Mouse (Mus musculus): ENCODE measurements around the gene Dusp19.

Gene Dusp19

DNA sequence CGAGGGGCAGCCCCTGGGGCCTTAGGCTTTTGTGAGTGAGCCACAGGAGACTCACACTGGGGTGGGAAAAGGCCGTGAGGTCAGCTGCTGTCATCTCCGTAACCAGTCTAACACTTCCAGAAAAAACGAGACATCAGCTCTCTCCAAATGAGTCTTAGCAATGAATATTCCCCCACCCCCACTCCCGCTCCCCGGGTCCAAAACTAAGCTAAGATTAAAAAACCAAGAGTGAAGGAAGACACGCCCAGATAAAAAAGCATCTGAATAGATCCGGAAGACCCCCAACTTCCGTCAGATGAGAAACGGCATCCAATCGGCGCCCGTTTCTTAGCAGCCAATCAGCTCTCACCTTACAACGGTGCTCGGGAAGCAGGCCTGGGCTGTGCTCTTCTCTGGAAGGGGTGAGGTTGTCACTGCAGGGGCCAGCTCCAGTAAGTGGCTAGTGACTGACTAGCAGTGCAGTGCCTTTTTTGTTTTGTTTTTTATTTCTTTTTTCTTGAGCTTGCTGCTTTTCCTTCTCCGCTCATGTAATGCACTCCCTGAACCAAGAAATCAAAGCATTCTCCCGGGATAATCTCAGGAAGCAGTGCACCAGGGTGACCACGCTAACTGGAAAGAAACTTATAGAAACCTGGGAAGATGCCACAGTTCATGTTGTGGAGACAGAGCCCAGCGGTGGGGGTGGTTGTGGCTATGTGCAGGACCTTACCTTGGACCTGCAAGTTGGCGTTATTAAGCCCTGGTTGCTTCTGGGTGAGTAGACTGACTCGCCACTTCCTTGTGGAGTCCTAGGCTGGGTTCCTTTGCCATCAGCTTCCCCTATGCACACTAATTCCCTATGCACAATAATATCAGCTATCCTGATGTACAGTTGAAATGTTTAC is at the start of gene Dusp19, which contains the start of gene Nup35:
Dusp19 (plus strand) TSS at position 192 of the 884 bp plus-strand sequence.
Nup35 (plus strand) TSS at position 383 of the 884 bp plus-strand sequence.
- DNase-seq (ENCODE audit: low spot score in 2 of 2) = peak; percentile 90 to 93

- no peak for DNase-seq (ENCODE audit: low spot score in 2 of 2)
Observed at GRCm38 (mm10) chr2:80567411-80567810, 49.4 kb upstream of the Dusp19 start.

DNA sequence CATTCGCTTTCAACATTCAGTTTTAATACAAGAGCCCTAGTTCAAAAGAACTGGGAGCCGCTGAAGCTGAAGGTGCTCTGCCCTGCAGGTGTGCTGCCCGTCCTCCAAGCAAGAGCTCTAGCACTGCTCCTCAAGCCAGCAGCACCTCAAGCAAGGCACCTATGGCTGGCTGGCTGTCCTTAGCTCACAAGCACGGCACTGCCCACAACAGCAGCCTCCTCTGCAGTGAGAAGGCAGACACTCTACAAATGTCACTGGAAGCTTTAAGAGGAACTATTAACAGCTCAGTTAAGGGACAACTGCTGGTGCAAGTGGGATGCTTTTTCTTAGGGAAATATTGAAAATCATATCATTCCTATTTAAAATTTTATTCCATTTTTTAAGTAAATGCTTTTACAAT is 46.2 kb upstream of the Dusp19 start:
- no peak for DNase-seq (ENCODE audit: low spot score in 2 of 2)

DNA sequence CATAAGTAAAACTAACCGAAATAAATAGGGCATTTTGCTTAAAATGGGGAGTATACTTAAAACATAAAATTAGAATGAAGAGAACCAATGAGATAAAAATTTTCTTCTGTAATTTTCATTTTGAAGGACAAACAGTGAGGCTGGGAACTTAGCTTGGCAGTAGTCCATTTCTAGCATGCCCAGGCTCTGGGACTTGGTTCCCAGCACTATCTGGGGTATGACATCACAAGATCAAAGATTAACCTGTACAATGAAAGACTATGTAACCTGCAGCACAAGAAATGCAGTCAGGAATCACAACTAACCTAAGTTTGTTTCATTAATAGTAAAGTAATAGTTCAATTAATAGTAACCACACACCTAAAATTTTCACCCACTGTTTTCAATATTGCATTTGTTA is 39.6 kb upstream of the Dusp19 start:
- no peak for DNase-seq (ENCODE audit: low spot score in 2 of 2)

GRCm38 (mm10) chr2:80579253-80579891 is 37.5 kb upstream of the Dusp19 start:
- DNase-seq (ENCODE audit: low spot score in 2 of 2) = no peak

GRCm38 (mm10) chr2:80580311-80580961 is 36.4 kb upstream of the Dusp19 start:
- peak in 1 of 2 experiments; percentile 9 for DNase-seq (ENCODE audit: low spot score in 2 of 2)

DNA sequence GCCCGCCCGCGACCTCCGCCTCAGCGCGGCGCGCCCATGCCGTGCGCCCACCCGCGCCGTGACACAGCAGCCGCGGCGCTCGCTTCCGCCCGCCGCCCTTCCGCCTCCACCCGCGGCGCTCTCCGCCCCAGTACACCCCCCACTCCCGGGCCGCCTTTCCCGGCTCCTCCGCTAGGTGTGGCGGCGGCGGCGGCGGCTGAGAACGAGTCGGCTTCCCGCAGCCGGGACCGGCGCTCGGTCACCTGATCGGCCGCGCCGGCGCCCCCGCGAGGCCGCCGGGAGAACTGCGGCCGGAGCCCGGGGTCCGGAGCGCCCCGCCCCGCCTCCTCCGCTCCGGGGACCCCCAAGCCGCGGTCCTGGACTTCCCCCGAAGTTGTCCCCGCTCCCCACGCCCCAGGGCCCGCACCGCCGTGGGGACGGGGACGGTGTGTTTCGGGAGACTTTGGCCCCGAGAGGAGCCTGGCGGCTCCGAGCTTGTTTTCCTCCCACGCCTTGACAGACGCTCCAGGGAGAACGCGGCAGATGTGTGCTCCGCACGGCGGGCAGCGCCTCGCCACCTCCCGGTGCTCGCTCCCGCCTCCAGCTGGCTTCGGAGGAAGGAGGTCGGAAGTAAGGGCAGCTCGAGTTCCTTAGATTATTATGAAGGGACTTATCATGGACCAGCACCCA is 35.7 kb upstream of the Dusp19 start, which contains the start of gene Nckap1:
Nckap1 (minus strand) TSS at position 338 of the 669 bp plus-strand sequence.
- DNase-seq (ENCODE audit: low spot score in 2 of 2) = peak; percentile 78 to 85

- no peak for DNase-seq (ENCODE audit: low spot score in 2 of 2)
Observed at GRCm38 (mm10) chr2:80582356-80582755, 34.5 kb upstream of the Dusp19 start.

DNA sequence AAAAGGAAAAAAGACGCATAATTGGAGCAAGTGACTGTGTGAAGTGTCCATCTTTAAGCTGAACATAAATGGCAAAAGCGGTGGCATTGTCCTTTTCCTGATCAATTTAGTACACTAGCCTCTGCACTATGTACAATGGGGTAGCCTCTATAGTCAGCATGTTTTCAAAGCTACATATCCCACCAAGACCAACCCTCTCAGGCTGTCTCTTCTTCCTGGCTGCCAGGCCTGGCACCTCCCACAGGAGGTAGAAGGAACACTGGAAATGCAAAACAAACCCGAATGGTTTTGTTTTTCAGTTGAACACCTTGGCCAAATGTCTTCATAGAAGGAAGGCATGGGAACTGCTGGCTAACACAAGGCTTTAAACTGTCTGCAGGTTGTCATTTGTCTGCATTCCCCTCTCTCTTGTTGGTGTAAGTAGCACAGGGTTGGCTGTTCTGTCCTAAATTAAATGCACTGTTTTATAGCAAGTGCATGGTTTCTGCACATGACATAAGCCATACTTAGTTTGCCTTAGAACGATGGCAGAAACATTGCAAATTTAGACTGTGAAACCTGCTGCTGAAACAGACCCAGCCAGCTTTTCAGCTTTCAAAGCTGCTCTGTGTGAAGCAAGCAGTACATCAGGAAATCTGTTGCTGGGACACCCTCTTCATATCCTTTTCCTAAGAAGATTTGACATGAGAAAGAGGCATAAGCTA is 22.5 kb upstream of the Dusp19 start:
- no peak for DNase-seq (ENCODE audit: low spot score in 2 of 2)

GRCm38 (mm10) chr2:80596960-80597359 is 19.9 kb upstream of the Dusp19 start:
- no peak for DNase-seq (ENCODE audit: low spot score in 2 of 2)

DNA sequence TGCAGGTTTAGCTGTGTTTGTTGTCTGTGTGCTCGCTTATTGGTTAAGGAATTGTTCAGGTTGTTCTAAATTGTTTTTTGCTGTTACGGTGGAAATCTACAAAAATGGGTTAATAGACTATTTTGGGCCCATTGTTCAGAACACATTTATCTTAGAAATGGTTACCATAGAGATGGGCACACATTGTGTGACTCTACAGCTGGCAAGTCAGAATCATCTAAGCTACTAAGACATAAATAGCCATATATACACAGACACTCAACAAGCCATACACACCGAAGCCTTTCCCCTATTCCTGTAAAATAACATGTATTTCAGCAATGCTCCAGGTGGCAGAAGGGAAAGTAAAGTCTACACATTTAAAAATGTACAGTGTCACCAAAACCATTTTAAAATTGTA is 17.0 kb upstream of the Dusp19 start:
- no peak for DNase-seq (ENCODE audit: low spot score in 2 of 2)

DNA sequence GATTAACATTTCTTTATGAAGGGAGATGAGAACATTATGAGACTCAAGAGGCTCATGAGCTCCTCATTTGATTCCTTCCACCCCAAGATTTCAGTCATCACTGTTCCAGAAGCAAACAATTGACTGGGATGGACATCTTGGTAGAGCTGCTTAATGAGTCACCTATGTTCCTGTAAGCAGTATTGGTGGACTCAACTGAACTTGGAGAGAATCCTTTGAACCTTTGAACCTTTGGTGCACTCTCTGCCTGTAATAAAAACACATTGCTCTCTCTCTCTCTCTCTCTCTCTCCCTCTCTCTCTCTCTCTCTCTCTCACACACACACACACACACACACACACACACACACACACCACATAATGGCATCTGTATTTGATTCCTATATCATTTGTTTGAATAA is 16.2 kb upstream of the Dusp19 start:
- DNase-seq (ENCODE audit: low spot score in 2 of 2) = no peak

- DNase-seq (ENCODE audit: low spot score in 2 of 2) = no peak
Observed at GRCm38 (mm10) chr2:80602756-80603155, 14.1 kb upstream of the Dusp19 start.

DNA sequence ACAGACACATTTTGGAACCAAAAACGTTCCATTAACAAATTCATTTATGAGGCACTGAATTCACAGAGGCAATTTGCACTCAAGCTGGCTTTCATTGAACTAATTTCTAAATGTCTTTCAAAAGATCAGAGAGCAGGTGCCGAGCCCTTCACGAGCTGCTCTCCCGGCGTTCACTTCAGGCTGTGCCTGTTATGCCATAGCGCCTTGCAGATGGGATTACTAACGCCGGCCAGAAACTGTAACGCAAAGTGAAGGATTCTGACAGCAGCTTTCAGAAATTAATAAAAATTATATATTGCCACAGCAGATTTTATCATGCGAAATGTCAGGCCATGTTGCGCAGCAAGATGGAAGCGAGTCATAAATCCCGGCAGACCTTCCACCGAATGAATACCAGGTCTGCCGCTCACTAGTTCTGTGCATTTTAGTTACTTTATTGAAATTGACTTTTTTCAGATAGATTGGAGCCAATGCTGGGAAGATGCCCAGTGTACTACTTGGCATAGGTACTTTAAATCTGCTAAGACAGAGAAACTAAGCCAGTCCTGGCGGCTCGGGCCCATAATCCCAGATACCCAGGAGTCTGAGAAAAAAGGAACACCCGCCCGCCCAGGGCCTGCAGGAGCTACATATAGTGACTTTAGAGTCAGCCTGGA is 12.9 kb upstream of the Dusp19 start:
- no peak for DNase-seq (ENCODE audit: low spot score in 2 of 2)

GRCm38 (mm10) chr2:80612286-80612685 is 4.6 kb upstream of the Dusp19 start:
- DNase-seq (ENCODE audit: low spot score in 2 of 2) = no peak

- DNase-seq (ENCODE audit: low spot score in 2 of 2) = no peak
Observed at GRCm38 (mm10) chr2:80612796-80613195, 4.0 kb upstream of the Dusp19 start.

- DNase-seq (ENCODE audit: low spot score in 2 of 2) = no peak
Observed at GRCm38 (mm10) chr2:80618991-80619390, 2.1 kb downstream of the Dusp19 start.

- no peak for DNase-seq (ENCODE audit: low spot score in 2 of 2)
Observed at GRCm38 (mm10) chr2:80621921-80622320, 5.1 kb downstream of the Dusp19 start.

DNA sequence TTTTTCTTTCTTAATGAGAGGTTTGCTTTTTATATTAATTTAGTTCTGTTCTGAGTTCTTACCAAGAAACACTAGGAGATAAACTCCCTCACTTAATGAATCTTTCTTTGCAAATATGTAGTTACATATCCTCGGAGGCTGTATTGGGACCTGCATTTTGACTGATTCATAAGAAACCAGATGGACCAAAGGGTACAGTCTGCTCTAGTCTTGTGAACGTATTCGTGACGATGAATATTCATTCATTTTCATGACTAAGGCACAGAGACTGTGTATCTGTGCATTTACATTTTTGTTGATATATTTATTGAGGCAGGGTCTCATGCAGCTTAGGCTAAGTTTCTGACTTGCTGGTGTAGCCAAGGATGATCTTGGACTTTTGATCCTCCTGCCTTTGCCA is 7.7 kb downstream of the Dusp19 start:
- no peak for DNase-seq (ENCODE audit: low spot score in 2 of 2)

DNA sequence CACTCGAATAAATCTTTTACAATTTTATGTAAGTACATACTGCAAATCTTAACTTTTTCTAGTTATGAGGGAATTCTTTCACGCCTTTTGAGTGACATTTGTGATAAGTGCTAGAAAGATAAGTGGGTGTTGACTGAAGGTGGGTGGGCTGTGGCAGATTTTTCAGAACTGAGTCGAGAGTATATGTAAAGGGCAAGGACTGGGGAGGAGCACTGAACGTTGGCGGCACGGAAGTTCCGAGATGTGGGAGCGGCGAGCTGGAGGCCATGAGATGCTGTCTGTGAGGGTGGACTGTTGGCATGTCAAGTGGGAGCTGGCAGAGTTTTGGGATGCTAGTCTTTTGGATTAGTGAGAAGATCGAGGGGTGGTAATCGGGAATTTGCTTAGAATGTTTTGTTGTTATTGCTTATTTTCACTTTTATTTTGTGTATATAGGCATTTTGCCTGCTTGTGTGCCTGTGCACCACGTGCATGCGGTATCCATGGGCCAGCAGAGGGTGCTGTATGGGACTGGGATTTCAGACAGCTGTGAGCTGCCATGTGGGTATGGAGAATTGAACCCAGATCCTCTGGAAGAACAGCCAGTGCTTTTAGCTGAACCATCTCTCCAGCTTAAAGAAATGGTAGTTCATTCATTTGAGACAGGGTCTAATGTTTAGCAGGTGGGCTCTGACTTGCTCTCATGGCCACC is 15.6 kb downstream of the Dusp19 start:
- DNase-seq (ENCODE audit: low spot score in 2 of 2) = no peak

All from thymus, postnatal 10 days (tissue).